Mouse (Mus musculus) limb, embryonic 11.5 days (tissue): ENCODE data around the gene Lypla2. TPM values are rescaled to one million over a fixed set of nuclear protein-coding genes. Genes with fewer than 3 reads are reported as not detected.
A peak's percentile ranks its signal among the peaks of the same experiment; 100 is the strongest.

Experiments
- ATAC-seq: fragments of 200-750 bp; cut with Nextera tagmentation; 2 replicates; pipeline ENCODE4 v1.8.0; 2017; ENCODE audit warnings: low read depth; ENCODE audit not compliant: insufficient number of reproducible peaks, low FRiP score, low TSS enrichment
- DNase-seq: peaks from one replicate; pipeline ENCODE4 v3.0.0-alpha.2; 2015; ENCODE audit warnings: low spot score
- H3K27ac ChIP-seq: fragments of 300-500 bp; sonication (generic); replicated peaks from 2 replicates; pipeline ENCODE4 v1.5.1; 2014; ENCODE audit warnings: low read depth, mild to moderate bottlenecking, low read length
- H3K27me3 ChIP-seq: fragments of 300-500 bp; sonication (generic); 2 replicates; pipeline ENCODE4 v1.6.1; 2014; ENCODE audit warnings: mild to moderate bottlenecking, low read length, mixed read lengths; ENCODE audit not compliant: control insufficient read depth, insufficient read depth
- H3K36me3 ChIP-seq: fragments of 300-500 bp; sonication (generic); 2 replicates; pipeline ENCODE4 v1.6.1; 2014; ENCODE audit warnings: mild to moderate bottlenecking, low read length, moderate library complexity, mixed read lengths; ENCODE audit not compliant: control insufficient read depth, insufficient read depth
- H3K4me1 ChIP-seq: fragments of 300-500 bp; sonication (generic); 2 replicates; pipeline ENCODE4 v1.6.1; 2014; ENCODE audit warnings: low read length, mixed read lengths; ENCODE audit not compliant: control insufficient read depth, insufficient read depth
- H3K4me2 ChIP-seq: fragments of 300-500 bp; sonication (generic); 2 replicates; pipeline ENCODE4 v1.6.1; 2014; ENCODE audit warnings: low read depth, mild to moderate bottlenecking, moderate library complexity; ENCODE audit not compliant: severe bottlenecking
- H3K4me3 ChIP-seq: fragments of 300-500 bp; sonication (generic); 2 replicates; pipeline ENCODE4 v1.5.1; 2014; ENCODE audit warnings: low read depth, low read length
- H3K9ac ChIP-seq: fragments of 300-500 bp; sonication (generic); 2 replicates; pipeline ENCODE4 v1.6.1; 2014; ENCODE audit warnings: mild to moderate bottlenecking, low read length
- H3K9me3 ChIP-seq: fragments of 300-500 bp; sonication (generic); 2 replicates; pipeline ENCODE4 v1.6.1; 2016; ENCODE audit warnings: low read length; ENCODE audit not compliant: control insufficient read depth
- WGBS: fragments of 180-500 bp; shearing (Covaris S2); extraction: QIAGEN DNeasy Blood & Tissue Kit; methylation state at CpG from one replicate; pipeline ENCODE4 v1.1.7; 2014; 5-methylcytosine and 5-hydroxymethylcytosine counted together
- polyA plus RNA-seq: library from polyadenylated mRNA; unstranded; fragments of >200 nt; fragmentation: Nextera tagmentation; extraction: Ambion mirVana; gene quantifications from 2 replicates; pipeline ENCODE4 v1.2.1, GENCODE M21; 2014

Gene Lypla2
- polyA plus RNA-seq, 1 experiment from 2014 or later: 139 TPM

- no peaks in the 10 kb centered on the region for H3K9me3 ChIP-seq
- DNase-seq: no peak
- H3K4me2 ChIP-seq: no peak overlapping the region
- peaks cover 5% of the 10 kb centered on the region; the same call in 1 of the 2 replicates for H3K36me3 ChIP-seq
- H3K27me3 ChIP-seq: no peaks in the 10 kb centered on the region
- H3K27ac ChIP-seq: no peak overlapping the region
- H3K9ac ChIP-seq: no peak overlapping the region
- 91% methylated on average over 5 of the region's 5 CpGs for WGBS
- no peak overlapping the region for H3K4me3 ChIP-seq
- no peak for ATAC-seq
- H3K4me1 ChIP-seq: no peaks in the 10 kb centered on the region
Measured at GRCm38 (mm10) chr4:135935502-135935901, 36.9 kb downstream of the Lypla2 start.

GRCm38 (mm10) chr4:135934708-135935500 lies 37.5 kb downstream of the Lypla2 start:
- Histone ChIP-seq H3K36me3 (peaks cover 5% of the 10 kb centered on the region; the same call in 1 of the 2 replicates), H3K4me2 (no peak overlapping the region), H3K9ac (no peak overlapping the region), H3K27me3 (no peaks in the 10 kb centered on the region), H3K4me3 (no peak overlapping the region), H3K9me3 (no peaks in the 10 kb centered on the region), H3K4me1 (no peaks in the 10 kb centered on the region), H3K27ac (no peak overlapping the region)
- DNase-seq (no peak), ATAC-seq (no peak)
- 78% methylated on average over 12 of the region's 12 CpGs for WGBS

GRCm38 (mm10) chr4:135931832-135932231 lies 40.6 kb downstream of the Lypla2 start:
- Histone ChIP-seq H3K4me1 (no peaks in the 10 kb centered on the region), H3K9me3 (no peaks in the 10 kb centered on the region), H3K9ac (no peak overlapping the region), H3K36me3 (no peaks in the 10 kb centered on the region; the same call in 1 of the 2 replicates), H3K27me3 (no peaks in the 10 kb centered on the region), H3K27ac (no peak overlapping the region), H3K4me3 (no peak overlapping the region), H3K4me2 (no peak overlapping the region)
- peak; percentile 36 for DNase-seq
- no peak for ATAC-seq
- WGBS: 64% methylated on average over 5 of the region's 5 CpGs

- DNase-seq (no peak), ATAC-seq (no peak)
- no peak overlapping the region for H3K9ac ChIP-seq
- H3K27me3 ChIP-seq: no peaks in the 10 kb centered on the region
- H3K36me3 ChIP-seq: no peaks in the 10 kb centered on the region; the same call in 1 of the 2 replicates
- H3K4me3 ChIP-seq: no peak overlapping the region
- no peaks in the 10 kb centered on the region for H3K9me3 ChIP-seq
- H3K4me1 ChIP-seq: no peaks in the 10 kb centered on the region
- no peak overlapping the region for H3K4me2 ChIP-seq
- H3K27ac ChIP-seq: no peak overlapping the region
- WGBS: 93% methylated on average over 8 of the region's 8 CpGs
Measured at GRCm38 (mm10) chr4:135930239-135930638, 42.2 kb downstream of the Lypla2 start.

GRCm38 (mm10) chr4:135929828-135930227 lies 42.6 kb downstream of the Lypla2 start:
- Histone ChIP-seq H3K4me2 (no peak overlapping the region), H3K9ac (no peak overlapping the region), H3K27ac (no peak overlapping the region), H3K27me3 (no peaks in the 10 kb centered on the region), H3K36me3 (no peaks in the 10 kb centered on the region; the same call in 1 of the 2 replicates), H3K9me3 (no peaks in the 10 kb centered on the region), H3K4me1 (no peaks in the 10 kb centered on the region), H3K4me3 (no peak overlapping the region)
- WGBS: 95% methylated on average over 9 of the region's 9 CpGs
- DNase-seq: no peak
- ATAC-seq: no peak

GRCm38 (mm10) chr4:135929405-135929804 lies 43.0 kb downstream of the Lypla2 start:
- WGBS: 90% methylated on average over 5 of the region's 5 CpGs
- Histone ChIP-seq H3K9me3 (no peaks in the 10 kb centered on the region), H3K36me3 (no peaks in the 10 kb centered on the region; the same call in 1 of the 2 replicates)

GRCm38 (mm10) chr4:135928376-135928775 lies 44.0 kb downstream of the Lypla2 start:
- Histone ChIP-seq H3K4me2 (no peak overlapping the region), H3K27me3 (no peaks in the 10 kb centered on the region), H3K9me3 (no peaks in the 10 kb centered on the region), H3K4me1 (no peaks in the 10 kb centered on the region), H3K36me3 (peaks cover 2% of the 10 kb centered on the region; the same call in 1 of the 2 replicates), H3K4me3 (no peak overlapping the region), H3K9ac (no peak overlapping the region), H3K27ac (no peak overlapping the region)
- 83% methylated on average over 9 of the region's 9 CpGs for WGBS
- no peak for DNase-seq
- ATAC-seq: no peak

More at GRCm38 (mm10) chr4:135929405-135929804, 43.0 kb downstream of the Lypla2 start:
- Histone ChIP-seq H3K9ac (no peak overlapping the region), H3K27me3 (no peaks in the 10 kb centered on the region), H3K4me1 (no peaks in the 10 kb centered on the region), H3K27ac (no peak overlapping the region), H3K4me3 (no peak overlapping the region), H3K4me2 (no peak overlapping the region)
- ATAC-seq (no peak), DNase-seq (no peak)

- Histone ChIP-seq H3K36me3 (peaks cover 2% of the 10 kb centered on the region; the same call in 1 of the 2 replicates), H3K9me3 (no peaks in the 10 kb centered on the region), H3K4me1 (no peaks in the 10 kb centered on the region), H3K4me3 (no peak overlapping the region), H3K27me3 (no peaks in the 10 kb centered on the region), H3K27ac (no peak overlapping the region), H3K4me2 (no peak overlapping the region), H3K9ac (no peak overlapping the region)
- DNase-seq (no peak), ATAC-seq (no peak)
- WGBS: 91% methylated on average over 3 of the region's 3 CpGs
Measured at GRCm38 (mm10) chr4:135926861-135927260, 45.6 kb downstream of the Lypla2 start.
